Mouse (Mus musculus): Measurements from ENCODE around the gene Adam11. TPM values are rescaled to one million over a fixed set of nuclear protein-coding genes. Genes with fewer than 3 reads are reported as not detected.

Adam11 gene
- polyA plus RNA-seq, 1 experiment, result 7.5 TPM

GRCm38 (mm10) chr11:102753591-102754324 is 7.5 kb upstream of the Adam11 start:
- no peak for DNase-seq (ENCODE audit: low spot score)

- no peak for DNase-seq (ENCODE audit: low spot score)
Observed at GRCm38 (mm10) chr11:102754416-102754815, 6.8 kb upstream of the Adam11 start.

GRCm38 (mm10) chr11:102755391-102755790 is 5.8 kb upstream of the Adam11 start:
- DNase-seq (ENCODE audit: low spot score), result no peak

- no peak for DNase-seq (ENCODE audit: low spot score)
Observed at GRCm38 (mm10) chr11:102758977-102759376, 2.3 kb upstream of the Adam11 start.

GRCm38 (mm10) chr11:102760805-102761308 is 382 bp upstream of the Adam11 start:
- DNase-seq (ENCODE audit: low spot score), result no peak

- no peak for DNase-seq (ENCODE audit: low spot score)
Observed at GRCm38 (mm10) chr11:102762248-102762647, 1.0 kb downstream of the Adam11 start.

GRCm38 (mm10) chr11:102763009-102763767 is 1.9 kb downstream of the Adam11 start:
- DNase-seq (ENCODE audit: low spot score), result no peak

GRCm38 (mm10) chr11:102765416-102765815 is 4.2 kb downstream of the Adam11 start:
- no peak for DNase-seq (ENCODE audit: low spot score)

GRCm38 (mm10) chr11:102767055-102767670 is 5.9 kb downstream of the Adam11 start:
- no peak for DNase-seq (ENCODE audit: low spot score)

- DNase-seq (ENCODE audit: low spot score), result no peak
Observed at GRCm38 (mm10) chr11:102769141-102769540, 7.9 kb downstream of the Adam11 start.

GRCm38 (mm10) chr11:102769993-102770661 is 8.9 kb downstream of the Adam11 start:
- DNase-seq (ENCODE audit: low spot score), result no peak

GRCm38 (mm10) chr11:102770662-102771435 is 9.6 kb downstream of the Adam11 start:
- no peak for DNase-seq (ENCODE audit: low spot score)

GRCm38 (mm10) chr11:102771916-102772714 is 10.9 kb downstream of the Adam11 start:
- DNase-seq (ENCODE audit: low spot score), result no peak

- no peak for DNase-seq (ENCODE audit: low spot score)
Observed at GRCm38 (mm10) chr11:102772771-102773700, 11.8 kb downstream of the Adam11 start.

- peak; percentile 70 for DNase-seq (ENCODE audit: low spot score)
Observed at GRCm38 (mm10) chr11:102773713-102774611, 12.7 kb downstream of the Adam11 start.

GRCm38 (mm10) chr11:102774621-102775141 is 13.4 kb downstream of the Adam11 start:
- DNase-seq (ENCODE audit: low spot score), result peak; percentile 48

GRCm38 (mm10) chr11:102777598-102777997 is 16.4 kb downstream of the Adam11 start:
- DNase-seq (ENCODE audit: low spot score), result peak; percentile 55

- no peak for DNase-seq (ENCODE audit: low spot score)
Observed at GRCm38 (mm10) chr11:102778165-102778564, 16.9 kb downstream of the Adam11 start.
